Mouse (Mus musculus): ENCODE data around the gene Syna. TPM values are rescaled to one million over a fixed set of nuclear protein-coding genes. Genes with fewer than 3 reads are reported as not detected.

Gene Syna
- polyA plus RNA-seq, 1 experiment from 2014 or later: 0.41 TPM

GRCm38 (mm10) chr5:134582221-134582907 lies 22.4 kb upstream of the Syna start:
- Histone ChIP-seq H3K9ac (peak overlapping the region; percentile 87), H3K4me3 (replicated peaks) (peak overlapping the region; percentile 98), H3K27me3 (no peaks in the 10 kb centered on the region), H3K27ac (replicated peaks) (peak overlapping the region; percentile 59; the same call in 1 of the 2 replicates), H3K4me1 (peaks cover 16% of the 10 kb centered on the region), H3K4me2 (replicated peaks) (peak overlapping the region; percentile 77), H3K36me3 (peaks cover 8% of the 10 kb centered on the region; the same call in 1 of the 2 replicates), H3K9me3 (replicated peaks) (no peaks in the 10 kb centered on the region)
- 8% methylated on average over 28 of the region's 30 CpGs for WGBS
- ATAC-seq (ENCODE audit: insufficient number of reproducible peaks, low FRiP score, low TSS enrichment, low read depth): peak; percentile 91

- Histone ChIP-seq H3K27ac (replicated peaks) (peak within 1 kb of the TSS; percentile 58), H3K4me2 (replicated peaks) (no peak within 1 kb of the TSS), H3K4me3 (replicated peaks) (no peak within 1 kb of the TSS), H3K36me3 (no peaks in the 10 kb centered on the region), H3K4me1 (peaks cover 16% of the 10 kb centered on the region), H3K9me3 (replicated peaks) (no peaks in the 10 kb centered on the region), H3K27me3 (no peaks in the 10 kb centered on the region), H3K9ac (no peak within 1 kb of the TSS)
- WGBS: 67% methylated on average over 5 of the region's 5 CpGs
- ATAC-seq (ENCODE audit: insufficient number of reproducible peaks, low FRiP score, low TSS enrichment, low read depth): no peak
Measured at GRCm38 (mm10) chr5:134581146-134581545, 21.2 kb upstream of the Syna start, which contains the start of gene Rfc2. TSS of gene Rfc2 (plus strand) at chr5:134581366.

- Histone ChIP-seq H3K4me3 (replicated peaks) (no peak overlapping the region), H3K4me1 (peaks cover 12% of the 10 kb centered on the region), H3K27ac (replicated peaks) (no peak overlapping the region), H3K9me3 (replicated peaks) (no peaks in the 10 kb centered on the region), H3K4me2 (replicated peaks) (no peak overlapping the region), H3K9ac (no peak overlapping the region), H3K27me3 (no peaks in the 10 kb centered on the region), H3K36me3 (no peaks in the 10 kb centered on the region)
- WGBS: 59% methylated on average over 3 of the region's 3 CpGs
- ATAC-seq (ENCODE audit: insufficient number of reproducible peaks, low FRiP score, low TSS enrichment, low read depth): no peak
Measured at GRCm38 (mm10) chr5:134579135-134579534, 19.2 kb upstream of the Syna start.

- 0 out of 2 replicates have a peak, but pooled peaks have one; percentile 39 for ATAC-seq (ENCODE audit: insufficient number of reproducible peaks, low FRiP score, low TSS enrichment, low read depth)
- Histone ChIP-seq H3K36me3 (no peaks in the 10 kb centered on the region), H3K4me3 (replicated peaks) (no peak overlapping the region), H3K27ac (replicated peaks) (peak overlapping the region; percentile 48), H3K9me3 (replicated peaks) (no peaks in the 10 kb centered on the region), H3K4me2 (replicated peaks) (no peak overlapping the region), H3K9ac (no peak overlapping the region), H3K27me3 (no peaks in the 10 kb centered on the region), H3K4me1 (peaks cover 7% of the 10 kb centered on the region)
- 53% methylated on average over 7 of the region's 7 CpGs for WGBS
Measured at GRCm38 (mm10) chr5:134577534-134577933, 17.6 kb upstream of the Syna start.

- no peak overlapping the region for H3K4me3 ChIP-seq (replicated peaks)
- peaks cover 12% of the 10 kb centered on the region for H3K4me1 ChIP-seq
- H3K4me2 ChIP-seq (replicated peaks): no peak overlapping the region
- H3K27me3 ChIP-seq: no peaks in the 10 kb centered on the region
- peak overlapping the region; percentile 48; the same call in 1 of the 2 replicates for H3K27ac ChIP-seq (replicated peaks)
- no peak for ATAC-seq (ENCODE audit: insufficient number of reproducible peaks, low FRiP score, low TSS enrichment, low read depth)
- no peaks in the 10 kb centered on the region for H3K36me3 ChIP-seq
- H3K9ac ChIP-seq: no peak overlapping the region
- no peaks in the 10 kb centered on the region for H3K9me3 ChIP-seq (replicated peaks)
- 69% methylated on average over 14 of the region's 14 CpGs for WGBS
Measured at GRCm38 (mm10) chr5:134576517-134577220, 16.7 kb upstream of the Syna start.

GRCm38 (mm10) chr5:134575833-134576232 lies 15.9 kb upstream of the Syna start:
- Histone ChIP-seq H3K4me3 (replicated peaks) (no peak overlapping the region), H3K27me3 (no peaks in the 10 kb centered on the region), H3K27ac (replicated peaks) (no peak overlapping the region), H3K36me3 (no peaks in the 10 kb centered on the region), H3K9ac (no peak overlapping the region), H3K9me3 (replicated peaks) (no peaks in the 10 kb centered on the region), H3K4me2 (replicated peaks) (no peak overlapping the region), H3K4me1 (peaks cover 19% of the 10 kb centered on the region)
- WGBS: 95% methylated on average over 5 of the region's 5 CpGs
- no peak for ATAC-seq (ENCODE audit: insufficient number of reproducible peaks, low FRiP score, low TSS enrichment, low read depth)

GRCm38 (mm10) chr5:134572508-134573214 lies 12.7 kb upstream of the Syna start:
- 36% methylated on average over 10 of the region's 10 CpGs for WGBS
- Histone ChIP-seq H3K27ac (replicated peaks) (peak overlapping the region; percentile 91), H3K4me2 (replicated peaks) (peak overlapping the region; percentile 82), H3K4me1 (peaks cover 30% of the 10 kb centered on the region), H3K9ac (peak overlapping the region; percentile 15; the same call in 1 of the 2 replicates), H3K4me3 (replicated peaks) (peak overlapping the region; percentile 54), H3K27me3 (no peaks in the 10 kb centered on the region), H3K36me3 (no peaks in the 10 kb centered on the region), H3K9me3 (replicated peaks) (no peaks in the 10 kb centered on the region)
- ATAC-seq (ENCODE audit: insufficient number of reproducible peaks, low FRiP score, low TSS enrichment, low read depth): no peak

GRCm38 (mm10) chr5:134571730-134572507 lies 11.9 kb upstream of the Syna start:
- under 1% methylated on average over 23 of the region's 23 CpGs for WGBS
- Histone ChIP-seq H3K9ac (peak overlapping the region; percentile 15), H3K4me3 (replicated peaks) (peak overlapping the region; percentile 54), H3K36me3 (no peaks in the 10 kb centered on the region), H3K4me1 (peaks cover 30% of the 10 kb centered on the region), H3K27ac (replicated peaks) (peak overlapping the region; percentile 91), H3K9me3 (replicated peaks) (no peaks in the 10 kb centered on the region), H3K27me3 (no peaks in the 10 kb centered on the region), H3K4me2 (replicated peaks) (peak overlapping the region; percentile 82)
- ATAC-seq (ENCODE audit: insufficient number of reproducible peaks, low FRiP score, low TSS enrichment, low read depth): peak; percentile 64

- WGBS: 37% methylated on average over 8 of the region's 8 CpGs
- H3K36me3 ChIP-seq: no peaks in the 10 kb centered on the region
- no peak overlapping the region for H3K4me3 ChIP-seq (replicated peaks)
- no peak overlapping the region for H3K9ac ChIP-seq
- peak overlapping the region; percentile 84 for H3K27ac ChIP-seq (replicated peaks)
- no peaks in the 10 kb centered on the region for H3K9me3 ChIP-seq (replicated peaks)
- no peak overlapping the region for H3K4me2 ChIP-seq (replicated peaks)
- ATAC-seq (ENCODE audit: insufficient number of reproducible peaks, low FRiP score, low TSS enrichment, low read depth): 0 out of 2 replicates have a peak, but pooled peaks have one; percentile 43
- peaks cover 30% of the 10 kb centered on the region for H3K4me1 ChIP-seq
- no peaks in the 10 kb centered on the region for H3K27me3 ChIP-seq
Measured at GRCm38 (mm10) chr5:134568964-134569491, 9.1 kb upstream of the Syna start.

GRCm38 (mm10) chr5:134568030-134568429 lies 8.1 kb upstream of the Syna start:
- H3K27ac ChIP-seq (replicated peaks): peak overlapping the region; percentile 84
- no peak overlapping the region for H3K4me2 ChIP-seq (replicated peaks)
- no peak for ATAC-seq (ENCODE audit: insufficient number of reproducible peaks, low FRiP score, low TSS enrichment, low read depth)
- H3K9me3 ChIP-seq (replicated peaks): no peaks in the 10 kb centered on the region
- H3K9ac ChIP-seq: no peak overlapping the region
- H3K36me3 ChIP-seq: no peaks in the 10 kb centered on the region
- 74% methylated on average over 3 of the region's 3 CpGs for WGBS
- no peak overlapping the region for H3K4me3 ChIP-seq (replicated peaks)
- no peaks in the 10 kb centered on the region for H3K27me3 ChIP-seq
- H3K4me1 ChIP-seq: peaks cover 28% of the 10 kb centered on the region
